Mouse (Mus musculus): ENCODE results near the gene Paqr6. TPM values are rescaled to one million over a fixed set of nuclear protein-coding genes. Genes with fewer than 3 reads are reported as not detected.
A peak's percentile ranks its signal among the peaks of the same experiment; 100 is the strongest.

Paqr6 gene
- polyA plus RNA-seq, 1 experiment from 2014 or later, result 19.9 TPM

DNA sequence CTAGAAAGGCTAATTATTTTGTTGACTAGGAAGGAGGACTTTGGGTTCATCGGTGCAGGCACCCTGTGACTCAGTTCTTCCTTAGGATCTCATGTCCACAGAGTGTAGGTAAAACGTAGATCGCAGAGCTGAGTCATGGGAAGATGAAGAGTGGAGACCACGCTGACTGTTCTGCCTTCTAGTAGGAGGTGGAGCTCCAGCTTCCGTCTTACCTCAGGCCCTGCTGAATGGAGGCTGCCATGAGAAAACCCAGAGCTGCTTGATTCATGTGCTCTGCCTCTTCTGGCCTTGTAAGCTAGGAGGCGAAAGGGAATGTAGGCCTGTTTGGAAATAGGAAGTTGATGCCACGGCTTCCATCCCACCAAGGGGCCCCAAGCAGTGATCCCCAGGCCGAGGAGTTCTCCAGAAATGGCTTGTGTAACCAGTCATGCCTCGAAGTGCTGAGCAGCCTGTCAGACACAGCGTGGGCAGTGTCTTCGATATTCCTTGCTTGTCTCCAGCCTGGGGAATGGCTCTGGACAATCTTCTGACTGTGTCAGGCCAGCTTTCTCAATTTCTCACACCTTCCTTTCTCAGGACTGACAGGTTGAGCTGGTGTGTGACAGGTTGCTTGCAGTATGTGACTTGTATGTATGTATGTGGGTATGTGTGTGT, 26.9 kb upstream of the Paqr6 start:
- peak overlapping the region; percentile 84 for H3K4me2 ChIP-seq (ENCODE audit: low read depth, low read length)
- WGBS, result 55% methylated on average over 11 of the region's 11 CpGs
- H3K4me1 ChIP-seq (ENCODE audit: control insufficient read depth, insufficient read depth, low read length), result peaks cover 34% of the 10 kb centered on the region
- peak overlapping the region; percentile 83 for H3K4me3 ChIP-seq (replicated peaks; ENCODE audit: low read length)
- peak overlapping the region; percentile 97 for H3K27ac ChIP-seq (ENCODE audit: low read length)
- ATAC-seq (ENCODE audit: insufficient read depth, low FRiP score), result no peak
- peaks cover 7% of the 10 kb centered on the region; the same call in 1 of the 2 replicates for H3K36me3 ChIP-seq (ENCODE audit: control insufficient read depth, insufficient read depth, low read length)
- peak overlapping the region; percentile 39; the same call in 1 of the 2 replicates for H3K9ac ChIP-seq (ENCODE audit: low read length)
- no peaks in the 10 kb centered on the region for H3K9me3 ChIP-seq (replicated peaks; ENCODE audit: control insufficient read depth, low read length)
- H3K27me3 ChIP-seq (ENCODE audit: control insufficient read depth, insufficient read depth, low read length), result no peaks in the 10 kb centered on the region

DNA sequence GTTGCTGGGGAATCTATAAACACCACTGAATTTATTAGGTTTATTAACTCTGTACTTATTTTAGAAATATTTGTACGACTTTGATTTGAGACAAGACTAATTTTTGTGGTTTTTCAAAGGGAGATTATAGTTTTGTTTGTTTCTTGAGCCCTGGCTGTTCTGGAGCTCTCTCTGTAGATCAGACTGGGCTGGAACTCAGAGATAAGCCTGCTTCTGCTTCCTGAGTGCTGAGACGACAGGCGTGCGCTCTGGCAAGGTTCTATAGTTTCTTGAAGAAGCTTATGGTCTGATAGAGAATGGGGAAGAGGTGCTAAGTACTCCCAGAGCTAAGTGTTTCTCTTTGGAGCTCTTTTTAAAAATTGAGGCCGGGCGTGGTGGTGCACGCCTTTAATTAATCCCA, 26.1 kb upstream of the Paqr6 start:
- Histone ChIP-seq H3K9ac (ENCODE audit: low read length) (no peak overlapping the region), H3K4me1 (ENCODE audit: control insufficient read depth, insufficient read depth, low read length) (peaks cover 30% of the 10 kb centered on the region), H3K27ac (ENCODE audit: low read length) (no peak overlapping the region), H3K4me3 (replicated peaks; ENCODE audit: low read length) (no peak overlapping the region), H3K9me3 (replicated peaks; ENCODE audit: control insufficient read depth, low read length) (no peaks in the 10 kb centered on the region), H3K27me3 (ENCODE audit: control insufficient read depth, insufficient read depth, low read length) (no peaks in the 10 kb centered on the region), H3K36me3 (ENCODE audit: control insufficient read depth, insufficient read depth, low read length) (peaks cover 7% of the 10 kb centered on the region; the same call in 1 of the 2 replicates), H3K4me2 (ENCODE audit: low read depth, low read length) (no peak overlapping the region)
- no peak for ATAC-seq (ENCODE audit: insufficient read depth, low FRiP score)
- 83% methylated on average over 7 of the region's 7 CpGs for WGBS

DNA sequence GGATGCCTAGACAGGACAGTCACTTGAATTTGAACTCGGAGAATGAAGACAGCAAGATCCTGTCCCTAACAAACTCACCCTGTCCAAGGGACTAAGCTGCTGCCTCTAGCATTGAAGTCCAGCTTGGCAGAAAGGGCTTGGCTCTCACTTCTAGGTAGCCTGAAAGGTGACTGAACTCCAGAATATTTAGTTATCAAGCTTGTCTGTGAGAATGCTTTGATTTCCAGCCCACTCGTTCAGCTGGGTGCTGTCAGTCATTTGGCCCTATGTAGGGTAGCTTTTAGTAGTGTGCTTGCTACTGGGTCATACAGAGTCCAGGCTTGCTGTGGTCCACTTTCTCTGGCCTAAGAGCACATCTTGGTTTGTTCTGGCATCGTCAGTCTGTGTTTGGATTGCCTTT, 25.4 kb upstream of the Paqr6 start:
- H3K4me1 ChIP-seq (ENCODE audit: control insufficient read depth, insufficient read depth, low read length), result peaks cover 30% of the 10 kb centered on the region
- no peak for ATAC-seq (ENCODE audit: insufficient read depth, low FRiP score)
- H3K9ac ChIP-seq (ENCODE audit: low read length), result no peak overlapping the region
- no peaks in the 10 kb centered on the region for H3K27me3 ChIP-seq (ENCODE audit: control insufficient read depth, insufficient read depth, low read length)
- no peaks in the 10 kb centered on the region for H3K9me3 ChIP-seq (replicated peaks; ENCODE audit: control insufficient read depth, low read length)
- 73% methylated on average over 3 of the region's 3 CpGs for WGBS
- peaks cover 12% of the 10 kb centered on the region for H3K36me3 ChIP-seq (ENCODE audit: control insufficient read depth, insufficient read depth, low read length)
- no peak overlapping the region for H3K4me3 ChIP-seq (replicated peaks; ENCODE audit: low read length)
- no peak overlapping the region for H3K27ac ChIP-seq (ENCODE audit: low read length)
- no peak overlapping the region for H3K4me2 ChIP-seq (ENCODE audit: low read depth, low read length)

DNA sequence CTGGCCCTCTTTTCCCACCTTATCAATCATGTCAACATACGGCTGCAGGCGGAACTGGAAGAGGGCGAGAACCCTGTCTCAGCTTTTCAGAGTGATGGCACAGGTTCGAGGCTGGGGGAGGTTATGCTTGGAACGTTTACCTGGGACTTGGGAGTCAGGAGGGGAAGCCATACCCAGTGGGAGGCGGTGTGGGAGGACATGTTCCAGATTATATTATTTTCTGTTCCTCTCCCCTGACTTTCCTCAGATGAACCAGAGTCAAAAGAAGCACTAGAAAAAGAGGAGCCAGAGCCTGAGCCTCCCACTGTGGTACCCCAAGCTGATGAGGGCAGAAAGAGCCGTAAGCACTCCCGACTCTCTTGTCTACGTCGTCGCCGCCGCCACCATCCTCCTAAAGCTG, 13.7 kb upstream of the Paqr6 start:
- H3K9ac ChIP-seq (ENCODE audit: low read length), result no peak overlapping the region
- WGBS, result 85% methylated on average over 13 of the region's 13 CpGs
- H3K4me1 ChIP-seq (ENCODE audit: control insufficient read depth, insufficient read depth, low read length), result no peaks in the 10 kb centered on the region
- H3K36me3 ChIP-seq (ENCODE audit: control insufficient read depth, insufficient read depth, low read length), result peaks cover 39% of the 10 kb centered on the region
- no peak overlapping the region for H3K27ac ChIP-seq (ENCODE audit: low read length)
- no peak overlapping the region for H3K4me3 ChIP-seq (replicated peaks; ENCODE audit: low read length)
- H3K9me3 ChIP-seq (replicated peaks; ENCODE audit: control insufficient read depth, low read length), result no peaks in the 10 kb centered on the region
- no peak overlapping the region for H3K4me2 ChIP-seq (ENCODE audit: low read depth, low read length)
- ATAC-seq (ENCODE audit: insufficient read depth, low FRiP score), result no peak
- no peaks in the 10 kb centered on the region for H3K27me3 ChIP-seq (ENCODE audit: control insufficient read depth, insufficient read depth, low read length)

DNA sequence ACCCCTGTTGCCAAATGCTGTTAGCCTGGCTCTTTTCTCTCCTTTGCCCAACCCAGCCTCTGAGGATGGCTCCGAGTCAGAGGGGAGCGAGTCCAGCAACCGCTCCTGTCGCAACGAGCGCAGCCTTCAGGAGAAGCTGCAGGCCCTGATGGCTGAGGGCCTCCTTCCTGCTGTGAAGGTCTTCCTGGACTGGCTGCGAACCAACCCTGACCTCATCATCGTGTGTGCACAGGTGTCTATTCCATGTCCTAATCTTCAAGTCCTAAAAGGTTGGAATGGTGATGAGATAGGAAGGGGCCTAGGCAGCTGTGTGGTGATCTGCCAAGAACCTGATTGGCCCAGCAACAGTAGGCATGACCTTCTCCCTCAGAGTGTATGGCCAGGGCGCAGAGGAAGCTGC, 11.5 kb upstream of the Paqr6 start:
- Histone ChIP-seq H3K4me2 (ENCODE audit: low read depth, low read length) (no peak overlapping the region), H3K27me3 (ENCODE audit: control insufficient read depth, insufficient read depth, low read length) (no peaks in the 10 kb centered on the region), H3K27ac (ENCODE audit: low read length) (no peak overlapping the region), H3K9me3 (replicated peaks; ENCODE audit: control insufficient read depth, low read length) (no peaks in the 10 kb centered on the region), H3K4me1 (ENCODE audit: control insufficient read depth, insufficient read depth, low read length) (no peaks in the 10 kb centered on the region), H3K4me3 (replicated peaks; ENCODE audit: low read length) (no peak overlapping the region), H3K36me3 (ENCODE audit: control insufficient read depth, insufficient read depth, low read length) (peaks cover 27% of the 10 kb centered on the region), H3K9ac (ENCODE audit: low read length) (no peak overlapping the region)
- no peak for ATAC-seq (ENCODE audit: insufficient read depth, low FRiP score)
- 89% methylated on average over 9 of the region's 9 CpGs for WGBS

DNA sequence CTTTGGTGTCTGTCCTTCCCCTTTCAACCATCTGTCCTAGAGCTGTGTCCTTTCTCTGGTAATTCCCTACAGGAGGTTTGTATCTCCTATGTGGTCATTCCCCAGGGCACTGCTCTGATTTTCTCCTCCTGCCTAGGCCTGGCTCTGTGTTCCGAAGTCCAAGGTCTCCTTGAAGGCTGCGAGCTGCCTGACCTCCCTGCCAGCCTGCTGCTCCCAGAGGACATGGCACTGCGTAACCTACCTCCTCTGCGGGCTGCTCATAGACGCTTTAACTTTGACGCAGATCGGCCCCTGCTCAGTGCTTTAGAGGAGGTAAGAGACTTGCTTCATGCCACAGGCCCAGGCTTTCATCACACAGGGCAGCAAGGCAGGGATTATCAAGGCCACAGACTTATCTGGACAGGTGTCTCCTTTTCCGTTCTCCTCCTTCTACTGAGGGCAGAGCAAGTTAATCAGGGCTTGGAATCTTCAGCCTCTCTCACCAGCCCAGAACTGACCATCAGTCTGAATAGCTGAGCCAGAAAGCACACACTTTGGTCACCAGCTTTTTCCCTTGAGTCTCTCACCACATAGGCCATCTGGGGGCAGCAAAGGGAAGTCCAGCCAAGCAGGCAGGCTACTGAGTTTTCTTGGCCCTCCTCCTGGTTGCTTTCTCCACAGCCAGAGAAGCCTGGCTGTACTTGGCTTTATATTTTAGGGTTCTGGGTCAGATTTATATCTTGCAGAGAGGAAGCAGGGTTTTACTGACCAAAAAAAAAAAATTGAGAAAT, 9.8 kb upstream of the Paqr6 start:
- H3K36me3 ChIP-seq (ENCODE audit: control insufficient read depth, insufficient read depth, low read length), result peaks cover 43% of the 10 kb centered on the region
- no peak for ATAC-seq (ENCODE audit: insufficient read depth, low FRiP score)
- no peaks in the 10 kb centered on the region for H3K4me1 ChIP-seq (ENCODE audit: control insufficient read depth, insufficient read depth, low read length)
- H3K4me3 ChIP-seq (replicated peaks; ENCODE audit: low read length), result no peak overlapping the region
- WGBS, result 90% methylated on average over 8 of the region's 8 CpGs
- H3K9ac ChIP-seq (ENCODE audit: low read length), result no peak overlapping the region
- no peak overlapping the region for H3K4me2 ChIP-seq (ENCODE audit: low read depth, low read length)
- no peaks in the 10 kb centered on the region for H3K9me3 ChIP-seq (replicated peaks; ENCODE audit: control insufficient read depth, low read length)
- no peak overlapping the region for H3K27ac ChIP-seq (ENCODE audit: low read length)
- no peaks in the 10 kb centered on the region for H3K27me3 ChIP-seq (ENCODE audit: control insufficient read depth, insufficient read depth, low read length)

DNA sequence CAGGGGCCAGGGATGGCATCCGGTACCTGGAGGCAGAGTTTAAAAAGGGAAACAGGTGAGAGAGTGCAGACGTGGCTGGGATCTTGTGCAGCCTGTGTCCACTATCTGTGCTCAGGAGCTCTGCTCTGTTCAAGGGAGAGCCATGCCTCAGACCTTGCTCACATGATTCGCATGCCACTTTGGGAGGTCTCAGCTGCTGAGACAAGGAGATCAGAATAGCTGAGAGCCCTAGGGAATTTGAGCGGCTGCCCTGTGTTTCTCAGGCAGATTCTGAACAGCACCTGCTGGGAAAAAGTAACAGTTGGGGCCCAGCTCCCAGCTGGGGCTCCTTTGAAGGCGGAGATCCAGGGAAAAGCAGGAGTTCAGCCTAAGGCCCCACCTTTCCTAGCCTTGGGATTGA, 4.8 kb upstream of the Paqr6 start:
- WGBS, result 70% methylated on average over 5 of the region's 5 CpGs
- Histone ChIP-seq H3K9ac (ENCODE audit: low read length) (no peak overlapping the region), H3K27ac (ENCODE audit: low read length) (0 out of 2 replicates have a peak overlapping the region, but pooled peaks have one; percentile 30), H3K4me1 (ENCODE audit: control insufficient read depth, insufficient read depth, low read length) (peaks cover 9% of the 10 kb centered on the region; the same call in 1 of the 2 replicates), H3K36me3 (ENCODE audit: control insufficient read depth, insufficient read depth, low read length) (peaks cover 44% of the 10 kb centered on the region), H3K27me3 (ENCODE audit: control insufficient read depth, insufficient read depth, low read length) (no peaks in the 10 kb centered on the region), H3K4me2 (ENCODE audit: low read depth, low read length) (no peak overlapping the region), H3K9me3 (replicated peaks; ENCODE audit: control insufficient read depth, low read length) (no peaks in the 10 kb centered on the region), H3K4me3 (replicated peaks; ENCODE audit: low read length) (no peak overlapping the region)
- ATAC-seq (ENCODE audit: insufficient read depth, low FRiP score), result no peak

DNA sequence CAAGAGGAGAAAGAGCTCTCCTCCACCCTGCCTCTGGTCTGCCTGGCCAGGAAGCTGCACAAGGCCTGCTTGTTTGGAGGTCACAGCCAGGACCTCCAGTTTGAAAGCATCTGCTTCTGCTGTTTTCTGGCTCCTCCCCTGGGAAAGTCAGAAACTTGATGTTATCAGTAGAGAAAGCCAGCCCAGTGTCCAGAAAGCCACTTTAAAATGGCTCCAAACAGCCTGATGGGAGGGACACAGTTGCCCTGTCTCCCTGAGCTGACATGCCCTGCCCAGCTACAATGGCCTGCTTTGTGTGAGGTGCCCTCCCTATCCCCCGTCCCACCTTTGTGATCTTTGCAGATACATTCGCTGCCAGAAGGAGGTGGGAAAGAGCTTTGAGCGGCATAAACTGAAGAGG, 4.4 kb upstream of the Paqr6 start:
- H3K4me2 ChIP-seq (ENCODE audit: low read depth, low read length), result no peak overlapping the region
- no peak overlapping the region for H3K9ac ChIP-seq (ENCODE audit: low read length)
- H3K27me3 ChIP-seq (ENCODE audit: control insufficient read depth, insufficient read depth, low read length), result 0 out of 2 replicates have a peak, but pooled peaks cover 4% of the 10 kb centered on the region
- H3K9me3 ChIP-seq (replicated peaks; ENCODE audit: control insufficient read depth, low read length), result no peaks in the 10 kb centered on the region
- H3K27ac ChIP-seq (ENCODE audit: low read length), result 0 out of 2 replicates have a peak overlapping the region, but pooled peaks have one; percentile 30
- H3K36me3 ChIP-seq (ENCODE audit: control insufficient read depth, insufficient read depth, low read length), result peaks cover 44% of the 10 kb centered on the region
- 60% methylated on average over 3 of the region's 3 CpGs for WGBS
- ATAC-seq (ENCODE audit: insufficient read depth, low FRiP score), result no peak
- peaks cover 12% of the 10 kb centered on the region; the same call in 1 of the 2 replicates for H3K4me1 ChIP-seq (ENCODE audit: control insufficient read depth, insufficient read depth, low read length)
- H3K4me3 ChIP-seq (replicated peaks; ENCODE audit: low read length), result no peak overlapping the region

DNA sequence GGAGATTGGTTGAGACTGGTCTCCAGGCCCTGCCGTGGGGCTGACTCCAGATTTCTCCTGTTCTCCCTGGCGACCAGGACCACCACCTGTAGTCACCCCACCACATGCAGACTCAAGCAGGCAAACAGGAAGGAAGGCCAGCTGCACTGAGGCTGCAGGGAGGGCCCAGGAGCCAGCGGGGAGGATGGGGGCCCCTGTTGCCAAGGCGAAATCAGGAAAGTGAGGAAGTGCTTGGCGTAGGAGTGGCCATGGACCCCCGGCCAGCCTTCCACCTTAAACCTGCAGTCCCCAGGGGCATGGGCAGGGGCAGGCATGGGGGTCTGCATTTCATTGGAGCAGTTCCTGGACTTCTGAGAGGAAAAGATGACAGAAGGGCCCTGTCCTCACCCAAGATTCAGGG, 3.3 kb upstream of the Paqr6 start:
- H3K4me1 ChIP-seq (ENCODE audit: control insufficient read depth, insufficient read depth, low read length), result peaks cover 12% of the 10 kb centered on the region; the same call in 1 of the 2 replicates
- peaks cover 14% of the 10 kb centered on the region for H3K27me3 ChIP-seq (ENCODE audit: control insufficient read depth, insufficient read depth, low read length)
- H3K36me3 ChIP-seq (ENCODE audit: control insufficient read depth, insufficient read depth, low read length), result peaks cover 37% of the 10 kb centered on the region
- no peak overlapping the region for H3K27ac ChIP-seq (ENCODE audit: low read length)
- no peak overlapping the region for H3K4me2 ChIP-seq (ENCODE audit: low read depth, low read length)
- no peak overlapping the region for H3K4me3 ChIP-seq (replicated peaks; ENCODE audit: low read length)
- 72% methylated on average over 6 of the region's 6 CpGs for WGBS
- no peak for ATAC-seq (ENCODE audit: insufficient read depth, low FRiP score)
- no peaks in the 10 kb centered on the region for H3K9me3 ChIP-seq (replicated peaks; ENCODE audit: control insufficient read depth, low read length)
- no peak overlapping the region for H3K9ac ChIP-seq (ENCODE audit: low read length)

Measured in stomach, embryonic 16.5 days (tissue).